Mouse (Mus musculus) ES-Bruce4 (cell line): ENCODE measurements at regions not wholly inside any gene's neighbourhood (a gene's known extent, or its start where the extent isn't known, plus 50 kb on each side); places are given as distances from the start of the nearest gene placed in this dataset.

Source experiments
- H3K27ac ChIP-seq: 2 replicates; pipeline ENCODE4 v1.5.1; 2012; ENCODE audit warnings: low read length, inconsistent platforms; ENCODE audit not compliant: insufficient read depth
- H3K27me3 ChIP-seq: 2 replicates; pipeline ENCODE4 v1.6.1; 2012; ENCODE audit warnings: mild to moderate bottlenecking, low read length, inconsistent platforms; ENCODE audit not compliant: control insufficient read depth, poor library complexity, insufficient read depth, severe bottlenecking
- H3K36me3 ChIP-seq: 2 replicates; pipeline ENCODE4 v1.6.1; 2012; ENCODE audit warnings: inconsistent platforms, mild to moderate bottlenecking, low read length, moderate library complexity; ENCODE audit not compliant: control insufficient read depth, poor library complexity, insufficient read depth, severe bottlenecking
- H3K4me1 ChIP-seq: one replicate; pipeline ENCODE4 v1.8.1; 2011; ENCODE audit warnings: low read length; ENCODE audit not compliant: control insufficient read depth, insufficient read depth
- H3K4me3 ChIP-seq: 2 replicates; pipeline ENCODE4 v1.5.1; 2011; ENCODE audit warnings: low read depth, mild to moderate bottlenecking, low read length
- H3K9ac ChIP-seq: 2 replicates; pipeline ENCODE4 v1.6.1; 2012; ENCODE audit warnings: low read depth, mild to moderate bottlenecking, inconsistent platforms; ENCODE audit not compliant: poor library complexity, severe bottlenecking
- H3K9me3 ChIP-seq: replicated peaks from 2 replicates; pipeline ENCODE4 v1.6.1; 2012; ENCODE audit warnings: mild to moderate bottlenecking, low read length, inconsistent platforms; ENCODE audit not compliant: control insufficient read depth, poor library complexity, insufficient read depth, severe bottlenecking
- CTCF ChIP-seq: IDR thresholded peaks from one replicate; pipeline ENCODE4 v1.8.1; 2011; ENCODE audit warnings: low read depth, low read length
- EP300 ChIP-seq: IDR thresholded peaks from 2 replicates; pipeline ENCODE4 v1.6.1; 2011; ENCODE audit warnings: low read depth, low read length; ENCODE audit not compliant: insufficient read depth
- POLR2A ChIP-seq: IDR thresholded peaks from one replicate; pipeline ENCODE4 v1.8.1; 2011; ENCODE audit warnings: low read length; ENCODE audit not compliant: insufficient read depth

GRCm38 (mm10) chr12:58643843-58644242 lies 368.0 kb downstream of the Sec23a start:
- no peak overlapping the region for H3K9ac ChIP-seq
- no peak for TF ChIP-seq EP300
- TF ChIP-seq POLR2A, result no peak
- no peak for TF ChIP-seq CTCF
- no peaks in the 10 kb centered on the region for H3K4me1 ChIP-seq
- H3K27me3 ChIP-seq, result no peaks in the 10 kb centered on the region
- H3K36me3 ChIP-seq, result no peaks in the 10 kb centered on the region
- no peaks in the 10 kb centered on the region for H3K9me3 ChIP-seq
- H3K27ac ChIP-seq, result no peak overlapping the region
- no peak overlapping the region for H3K4me3 ChIP-seq

GRCm38 (mm10) chr12:58639478-58639877 lies 370.4 kb upstream of the Clec14a start:
- Histone ChIP-seq H3K27ac (no peak overlapping the region), H3K9ac (no peak overlapping the region), H3K4me3 (no peak overlapping the region)

GRCm38 (mm10) chr12:58638260-58638659 lies 369.2 kb upstream of the Clec14a start:
- Histone ChIP-seq H3K27ac (no peak overlapping the region), H3K36me3 (no peaks in the 10 kb centered on the region), H3K9ac (no peak overlapping the region), H3K4me3 (no peak overlapping the region), H3K9me3 (no peaks in the 10 kb centered on the region), H3K4me1 (no peaks in the 10 kb centered on the region), H3K27me3 (no peaks in the 10 kb centered on the region)
- TF ChIP-seq EP300 (no peak), POLR2A (no peak), CTCF (no peak)

More at GRCm38 (mm10) chr12:58639478-58639877, 370.4 kb upstream of the Clec14a start:
- H3K9me3 ChIP-seq, result no peaks in the 10 kb centered on the region
- H3K27me3 ChIP-seq, result no peaks in the 10 kb centered on the region
- TF ChIP-seq POLR2A, result no peak
- no peak for TF ChIP-seq EP300
- no peak for TF ChIP-seq CTCF
- H3K36me3 ChIP-seq, result no peaks in the 10 kb centered on the region
- H3K4me1 ChIP-seq, result no peaks in the 10 kb centered on the region

GRCm38 (mm10) chr12:58632529-58632928 lies 363.4 kb upstream of the Clec14a start:
- Histone ChIP-seq H3K4me1 (no peaks in the 10 kb centered on the region), H3K9me3 (no peaks in the 10 kb centered on the region), H3K36me3 (no peaks in the 10 kb centered on the region), H3K27ac (no peak overlapping the region), H3K27me3 (no peaks in the 10 kb centered on the region), H3K4me3 (no peak overlapping the region), H3K9ac (no peak overlapping the region)
- TF ChIP-seq EP300, result no peak
- TF ChIP-seq POLR2A, result no peak
- no peak for TF ChIP-seq CTCF

- Histone ChIP-seq H3K9me3 (no peaks in the 10 kb centered on the region), H3K27ac (no peak overlapping the region), H3K9ac (no peak overlapping the region), H3K36me3 (no peaks in the 10 kb centered on the region), H3K27me3 (no peaks in the 10 kb centered on the region), H3K4me3 (no peak overlapping the region), H3K4me1 (no peaks in the 10 kb centered on the region)
- TF ChIP-seq POLR2A (no peak), EP300 (no peak), CTCF (no peak)
Observed at GRCm38 (mm10) chr12:58628817-58629216, 359.7 kb upstream of the Clec14a start.

GRCm38 (mm10) chr12:58625144-58625543 lies 356.1 kb upstream of the Clec14a start:
- H3K27me3 ChIP-seq, result no peaks in the 10 kb centered on the region
- no peak for TF ChIP-seq EP300
- TF ChIP-seq POLR2A, result no peak
- no peak for TF ChIP-seq CTCF
- H3K4me3 ChIP-seq, result no peak overlapping the region
- no peaks in the 10 kb centered on the region for H3K9me3 ChIP-seq
- H3K27ac ChIP-seq, result no peak overlapping the region
- no peak overlapping the region for H3K9ac ChIP-seq
- H3K36me3 ChIP-seq, result no peaks in the 10 kb centered on the region
- no peaks in the 10 kb centered on the region for H3K4me1 ChIP-seq
